Mouse (Mus musculus) stomach, postnatal 0 days (tissue): ENCODE measurements around the gene Ccdc169.

ENCODE experiments used
- CTCF ChIP-seq: IDR thresholded peaks from 2 replicates; pipeline ENCODE4 v1.5.1; 2016; ENCODE audit warnings: antibody characterized with exemption, low read depth, mild to moderate bottlenecking, moderate library complexity
- EP300 ChIP-seq: optimal IDR thresholded peaks from 2 replicates; pipeline ENCODE3; 2016; ENCODE audit warnings: antibody characterized with exemption

DNA sequence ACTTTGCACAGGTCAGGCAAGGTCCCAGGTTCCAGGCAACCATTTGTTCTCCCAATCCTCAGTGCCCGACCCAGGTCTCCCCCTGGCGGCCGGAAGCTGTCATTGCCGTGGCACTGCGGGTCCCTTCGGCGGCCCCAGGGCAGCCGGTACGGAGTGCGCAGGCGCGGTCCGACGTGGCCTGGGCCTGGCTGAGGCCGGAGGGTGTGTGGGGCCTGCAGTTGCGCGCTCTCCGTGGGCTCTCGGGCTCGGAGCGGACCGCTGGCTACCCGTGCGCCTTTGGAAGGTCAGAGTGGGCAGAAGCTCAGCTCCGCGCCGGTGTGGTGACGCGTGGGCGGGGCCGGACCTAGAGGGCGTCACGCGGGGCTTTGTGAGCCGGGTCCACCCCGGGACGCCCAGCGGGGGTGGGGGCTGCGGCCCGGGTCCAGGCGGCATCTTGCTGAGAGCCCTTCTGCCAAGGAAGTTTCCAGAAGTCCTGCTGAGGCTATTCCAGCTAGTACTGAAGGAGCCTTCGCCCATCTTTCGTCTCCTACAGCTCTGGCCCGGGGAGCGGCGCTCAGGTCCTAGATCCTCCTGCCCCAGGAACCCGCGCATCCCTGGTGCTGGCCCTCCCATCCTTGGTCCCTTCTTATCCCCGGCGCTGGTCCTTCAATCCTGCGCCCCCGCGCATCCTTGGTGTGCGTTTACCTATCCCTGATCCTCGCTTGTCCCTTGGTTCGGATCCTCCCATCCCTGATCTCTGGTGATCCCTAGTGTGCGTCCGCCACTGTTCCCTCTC is 25.0 kb upstream of the Ccdc169 start, which contains the start of gene Spg20:
- TF ChIP-seq CTCF (peak; percentile 97), EP300 (no peak)
